Mouse (Mus musculus) activated CD4-positive, CD25-positive, alpha-beta regulatory T cell (primary cell): ENCODE results near the gene Bag3. TPM values are rescaled to one million over a fixed set of nuclear protein-coding genes. Genes with fewer than 3 reads are reported as not detected.

Experiments
- polyA plus RNA-seq, 2 experiments: library from polyadenylated mRNA; unstranded; fragments of 100-300 nt; shearing (Covaris generic); gene quantifications; one replicate each; pipeline ENCODE4 v1.2.1; 2017

The Bag3 gene
- polyA plus RNA-seq, result 1 to 10 TPM; 4.0 to 6.7 TPM

DNA sequence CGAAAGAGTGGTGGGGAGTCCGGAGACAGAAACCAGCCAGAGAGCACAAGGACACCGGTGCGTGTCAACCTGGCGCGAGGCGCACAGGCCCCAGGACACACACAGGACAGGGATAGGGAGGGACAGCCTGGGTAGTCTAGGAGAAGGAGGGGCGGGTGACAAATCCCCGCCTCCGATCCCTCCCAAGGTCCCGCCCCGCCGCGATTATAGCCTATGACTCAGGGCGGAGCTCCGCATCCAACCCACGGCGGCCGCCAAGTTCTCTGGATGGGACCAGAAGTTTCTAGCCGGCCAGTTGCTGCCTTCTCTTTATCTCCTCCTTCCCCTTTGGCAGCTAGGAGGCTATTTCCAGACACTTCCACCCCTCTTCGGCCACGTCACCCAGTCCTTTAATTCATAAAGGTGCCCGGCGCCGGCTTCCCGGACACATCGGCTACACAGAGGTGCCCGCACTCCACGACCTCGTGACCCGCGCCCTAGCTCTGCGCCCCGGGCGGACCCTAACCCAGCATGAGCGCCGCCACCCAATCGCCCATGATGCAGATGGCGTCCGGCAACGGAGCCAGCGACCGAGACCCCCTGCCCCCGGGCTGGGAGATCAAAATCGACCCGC lies at the start of gene Bag3:
Gene Bag3, plus strand, starts transcription at position 268 of the 613 bp plus-strand sequence.

Other genes with a start within 250 kb of the Bag3 start
- 10 to 100 TPM; 15.9 to 18.8 TPM for gene BC017158, start 225.4 kb upstream of the Bag3 start, polyA plus RNA-seq
- gene Rgs10, start 104.9 kb upstream of the Bag3 start, polyA plus RNA-seq, result 100 to 1,000 TPM; 284 to 360 TPM
- gene Tial1, start 61.9 kb upstream of the Bag3 start, polyA plus RNA-seq, result 10 to 100 TPM; 44.8 to 46.5 TPM
- gene Inpp5f, start 87.7 kb downstream of the Bag3 start, polyA plus RNA-seq, result 10 to 100 TPM; 31.4 to 37.4 TPM
- 100 to 1,000 TPM; 117 to 121 TPM for gene Mcmbp, start 216.9 kb downstream of the Bag3 start, polyA plus RNA-seq
- gene Sec23ip, start 221.3 kb downstream of the Bag3 start, polyA plus RNA-seq, result 10 to 100 TPM; 42.5 to 59.9 TPM